Mouse (Mus musculus) heart, embryonic 12.5 days (tissue): ENCODE results near the gene Itga8. TPM values are rescaled to one million over a fixed set of nuclear protein-coding genes. Genes with fewer than 3 reads are reported as not detected.

Experiments
- ATAC-seq: fragments of 200-750 bp; cut with Nextera tagmentation; 2 replicates; pipeline ENCODE4 v1.8.0; 2017; ENCODE audit warnings: moderate TSS enrichment, moderate library complexity; ENCODE audit not compliant: insufficient number of reproducible peaks, low FRiP score
- H3K27ac ChIP-seq: fragments of 300-500 bp; sonication (generic); 2 replicates; pipeline ENCODE4 v1.5.1; 2016; ENCODE audit warnings: mild to moderate bottlenecking, moderate library complexity; ENCODE audit not compliant: poor library complexity, severe bottlenecking
- H3K27me3 ChIP-seq: fragments of 300-500 bp; sonication (generic); replicated peaks from 2 replicates; pipeline ENCODE4 v1.6.1; 2016; ENCODE audit warnings: mild to moderate bottlenecking, moderate library complexity
- H3K36me3 ChIP-seq: fragments of 300-500 bp; sonication (generic); 2 replicates; pipeline ENCODE4 v1.6.1; 2016; ENCODE audit warnings: mild to moderate bottlenecking, moderate library complexity
- H3K4me1 ChIP-seq: fragments of 300-500 bp; sonication (generic); replicated peaks from 2 replicates; pipeline ENCODE4 v1.6.1; 2016; ENCODE audit warnings: mild to moderate bottlenecking
- H3K4me2 ChIP-seq: fragments of 300-500 bp; sonication (generic); 2 replicates; pipeline ENCODE4 v1.6.1; 2016; ENCODE audit warnings: mild to moderate bottlenecking, moderate library complexity
- H3K4me3 ChIP-seq: fragments of 300-500 bp; sonication (generic); 2 replicates; pipeline ENCODE4 v1.5.1; 2016; ENCODE audit warnings: mild to moderate bottlenecking
- H3K9ac ChIP-seq: fragments of 300-500 bp; sonication (generic); 2 replicates; pipeline ENCODE4 v1.6.1; 2016; ENCODE audit warnings: mild to moderate bottlenecking, moderate library complexity
- H3K9me3 ChIP-seq: fragments of 300-500 bp; sonication (generic); replicated peaks from 2 replicates; pipeline ENCODE4 v1.6.1; 2016; ENCODE audit warnings: mild to moderate bottlenecking, moderate library complexity
- WGBS: fragments of 180-500 bp; shearing (Covaris S2); methylation state at CpG from one replicate; pipeline ENCODE4 v1.1.7; 2016; 5-methylcytosine and 5-hydroxymethylcytosine counted together
- polyA plus RNA-seq: library from polyadenylated mRNA; unstranded; fragments of >200 nt; fragmentation: Nextera tagmentation; extraction: Ambion mirVana; gene quantifications from 2 replicates; pipeline ENCODE4 v1.2.1, GENCODE M21; 2016

Itga8 gene
- polyA plus RNA-seq, 1 experiment from 2014 or later, result 11.7 TPM

DNA sequence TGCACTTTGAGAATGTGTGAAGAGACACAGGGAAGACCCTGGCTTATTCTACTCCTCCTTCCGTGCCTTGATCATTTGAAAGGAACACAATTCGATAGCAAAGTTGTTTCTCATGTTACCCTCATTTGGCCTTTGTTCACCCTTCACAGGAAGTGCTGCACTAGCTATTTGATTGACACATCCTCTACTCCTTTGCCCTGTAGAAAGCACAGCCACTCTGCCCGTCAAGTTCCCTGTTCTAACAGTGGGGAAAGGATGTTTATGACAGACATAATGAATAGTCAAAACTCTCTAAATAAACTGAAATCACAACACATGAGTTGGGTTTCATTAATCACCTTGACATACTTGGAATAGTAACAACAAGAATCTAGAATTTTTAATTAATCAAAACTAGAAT, 73.4 kb downstream of the Itga8 start:
- no peak overlapping the region for H3K27ac ChIP-seq
- H3K4me1 ChIP-seq, result peaks cover 12% of the 10 kb centered on the region
- H3K9ac ChIP-seq, result no peak overlapping the region
- H3K4me2 ChIP-seq, result no peak overlapping the region
- no peaks in the 10 kb centered on the region for H3K9me3 ChIP-seq
- no peak for ATAC-seq
- WGBS, result 53% methylated on average over 3 of the region's 3 CpGs
- no peak overlapping the region for H3K4me3 ChIP-seq
- H3K27me3 ChIP-seq, result no peaks in the 10 kb centered on the region
- no peaks in the 10 kb centered on the region for H3K36me3 ChIP-seq

GRCm38 (mm10) chr2:12227243-12227642, 74.5 kb downstream of the Itga8 start:
- no peaks in the 10 kb centered on the region for H3K9me3 ChIP-seq
- 36% methylated on average over 2 of the region's 2 CpGs for WGBS

DNA sequence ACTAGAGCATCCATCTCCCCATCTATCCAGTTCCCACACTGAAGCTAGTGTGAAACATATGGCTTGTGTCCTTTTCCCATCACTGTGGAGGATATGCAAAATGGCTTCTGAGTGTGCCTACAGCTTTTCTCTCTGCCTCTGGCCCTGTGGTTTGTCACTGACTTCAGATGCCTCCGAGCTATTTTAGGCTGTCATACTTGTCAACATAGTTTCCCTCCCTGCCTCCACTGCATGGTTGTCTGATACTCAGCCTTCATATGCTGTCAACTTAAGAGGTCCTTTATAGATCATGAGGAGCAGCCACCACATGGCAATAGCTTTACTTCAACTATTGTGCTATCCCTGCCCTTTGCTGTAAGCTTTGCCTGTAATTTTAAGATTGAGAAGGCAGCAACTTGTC, 75.4 kb downstream of the Itga8 start:
- Histone ChIP-seq H3K4me1 (peaks cover 12% of the 10 kb centered on the region), H3K4me2 (peak overlapping the region; percentile 5; the same call in 1 of the 2 replicates), H3K36me3 (no peaks in the 10 kb centered on the region), H3K9ac (no peak overlapping the region), H3K4me3 (no peak overlapping the region), H3K9me3 (no peaks in the 10 kb centered on the region), H3K27me3 (no peaks in the 10 kb centered on the region), H3K27ac (no peak overlapping the region)
- peak; percentile 45; the same call in 1 of the 2 replicates for ATAC-seq
- 34% methylated on average over 1 of the region's 1 CpGs for WGBS

More at GRCm38 (mm10) chr2:12227243-12227642, 74.5 kb downstream of the Itga8 start:
- Histone ChIP-seq H3K4me1 (peaks cover 12% of the 10 kb centered on the region), H3K36me3 (no peaks in the 10 kb centered on the region), H3K27me3 (no peaks in the 10 kb centered on the region), H3K4me2 (no peak overlapping the region), H3K9ac (no peak overlapping the region), H3K4me3 (no peak overlapping the region), H3K27ac (no peak overlapping the region)
- ATAC-seq, result no peak

GRCm38 (mm10) chr2:12221671-12222070, 80.1 kb downstream of the Itga8 start:
- Histone ChIP-seq H3K9ac (no peak overlapping the region), H3K4me1 (peaks cover 12% of the 10 kb centered on the region), H3K36me3 (no peaks in the 10 kb centered on the region), H3K4me3 (no peak overlapping the region), H3K4me2 (no peak overlapping the region), H3K27me3 (no peaks in the 10 kb centered on the region), H3K27ac (no peak overlapping the region), H3K9me3 (no peaks in the 10 kb centered on the region)
- no peak for ATAC-seq
- WGBS, result 68% methylated on average over 2 of the region's 2 CpGs

DNA sequence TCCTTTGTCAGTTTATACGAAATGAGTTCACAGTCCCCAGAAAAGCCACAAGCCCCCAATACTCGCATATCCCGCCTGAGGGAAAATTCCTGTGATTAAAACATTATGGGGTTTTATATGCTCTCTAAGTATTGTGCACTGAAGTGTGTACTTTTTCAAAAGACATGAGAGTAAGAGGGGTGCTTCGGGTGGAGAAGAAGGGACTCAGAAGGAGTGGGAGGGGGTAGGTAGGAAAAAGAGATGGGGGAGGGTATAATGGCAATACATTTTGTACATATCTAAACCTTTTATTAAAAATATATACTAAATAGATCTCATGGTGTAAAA, 88.3 kb downstream of the Itga8 start:
- WGBS, result 84% methylated on average over 4 of the region's 4 CpGs
- no peak overlapping the region for H3K4me2 ChIP-seq
- ATAC-seq, result no peak
- no peak overlapping the region for H3K4me3 ChIP-seq
- H3K4me1 ChIP-seq, result peaks cover 7% of the 10 kb centered on the region; the same call in 1 of the 2 replicates
- H3K36me3 ChIP-seq, result no peaks in the 10 kb centered on the region
- H3K27me3 ChIP-seq, result no peaks in the 10 kb centered on the region
- no peak overlapping the region for H3K9ac ChIP-seq
- no peaks in the 10 kb centered on the region for H3K9me3 ChIP-seq
- H3K27ac ChIP-seq, result no peak overlapping the region

DNA sequence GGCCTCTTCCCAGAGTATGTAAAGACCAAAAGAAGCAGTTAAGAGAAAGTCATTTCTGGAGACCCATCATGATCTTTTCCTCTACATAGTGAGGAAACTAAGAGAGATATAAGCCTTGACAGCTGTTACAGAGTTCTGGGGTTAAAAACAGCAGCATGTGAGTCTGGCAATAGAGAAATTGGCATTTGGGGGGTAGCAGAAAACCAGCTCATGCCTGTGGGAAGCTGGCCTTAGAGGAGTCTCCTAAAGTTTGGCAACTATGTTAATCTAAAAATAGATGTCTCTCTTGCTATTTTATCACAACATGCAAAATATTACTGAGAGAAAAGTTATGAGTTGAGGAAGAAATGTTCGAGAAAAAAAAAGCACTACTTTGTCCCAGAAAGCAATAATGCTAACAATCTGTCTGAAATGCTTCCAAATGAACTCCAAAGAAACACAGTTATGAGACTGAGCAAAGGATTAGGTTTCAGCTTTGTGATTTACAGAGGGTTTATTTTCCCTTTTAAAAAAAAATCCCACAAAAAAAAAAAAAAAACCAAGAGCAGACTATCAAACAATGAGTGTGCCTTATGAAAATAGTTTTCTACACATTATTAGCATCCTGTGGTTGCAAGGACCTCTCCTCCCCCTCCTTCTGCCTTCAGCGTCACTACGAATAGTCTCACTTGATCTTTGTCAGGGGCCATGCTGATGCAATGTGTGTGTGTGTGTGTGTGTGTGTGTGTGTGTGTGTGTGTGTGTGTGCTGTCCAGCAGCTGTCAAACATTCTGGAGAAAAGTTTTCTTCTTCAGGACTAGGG, 88.9 kb downstream of the Itga8 start:
- Histone ChIP-seq H3K4me2 (no peak overlapping the region), H3K27ac (no peak overlapping the region), H3K9ac (no peak overlapping the region), H3K36me3 (no peaks in the 10 kb centered on the region), H3K9me3 (no peaks in the 10 kb centered on the region), H3K4me1 (peaks cover 7% of the 10 kb centered on the region; the same call in 1 of the 2 replicates), H3K27me3 (no peaks in the 10 kb centered on the region), H3K4me3 (no peak overlapping the region)
- WGBS, result 47% methylated on average over 3 of the region's 3 CpGs
- ATAC-seq, result no peak

- Histone ChIP-seq H3K27me3 (no peaks in the 10 kb centered on the region), H3K9me3 (no peaks in the 10 kb centered on the region), H3K36me3 (0 out of 2 replicates have a peak, but pooled peaks cover 3% of the 10 kb centered on the region), H3K4me3 (no peak overlapping the region), H3K4me2 (no peak overlapping the region), H3K4me1 (peaks cover 10% of the 10 kb centered on the region; the same call in 1 of the 2 replicates), H3K27ac (no peak overlapping the region), H3K9ac (no peak overlapping the region)
- no peak for ATAC-seq
- 69% methylated on average over 6 of the region's 6 CpGs for WGBS
These were observed 93.6 kb downstream of the Itga8 start for GRCm38 (mm10) chr2:12208142-12208541.

- Histone ChIP-seq H3K4me2 (no peak overlapping the region), H3K36me3 (0 out of 2 replicates have a peak, but pooled peaks cover 3% of the 10 kb centered on the region), H3K27me3 (no peaks in the 10 kb centered on the region), H3K4me1 (peaks cover 5% of the 10 kb centered on the region; the same call in 1 of the 2 replicates), H3K9me3 (no peaks in the 10 kb centered on the region), H3K4me3 (no peak overlapping the region), H3K27ac (no peak overlapping the region), H3K9ac (no peak overlapping the region)
- ATAC-seq, result no peak
- 60% methylated on average over 5 of the region's 5 CpGs for WGBS
These were observed 95.4 kb downstream of the Itga8 start for GRCm38 (mm10) chr2:12206353-12206752.

DNA sequence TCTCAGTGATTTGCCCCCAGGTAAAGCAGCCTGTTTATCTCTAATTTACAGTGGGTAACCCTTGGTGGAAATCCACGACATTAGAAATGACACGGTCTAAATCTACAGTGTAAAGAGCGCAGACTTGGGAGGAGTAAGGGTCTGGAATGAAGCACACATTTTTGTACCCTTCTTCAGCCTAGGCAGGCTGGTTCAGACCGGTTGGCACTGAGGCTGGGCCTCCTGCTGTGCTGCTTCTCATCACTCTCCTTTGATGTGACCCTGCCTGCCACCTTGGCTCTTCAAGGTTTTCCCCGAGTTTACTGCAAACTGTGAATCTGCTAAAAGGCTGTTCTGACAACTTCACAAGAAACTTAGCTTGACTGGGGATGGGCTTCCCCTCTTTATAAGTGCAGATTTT, 95.8 kb downstream of the Itga8 start:
- H3K4me2 ChIP-seq, result no peak overlapping the region
- H3K9ac ChIP-seq, result no peak overlapping the region
- no peak for ATAC-seq
- H3K4me3 ChIP-seq, result no peak overlapping the region
- H3K36me3 ChIP-seq, result 0 out of 2 replicates have a peak, but pooled peaks cover 3% of the 10 kb centered on the region
- H3K27me3 ChIP-seq, result no peaks in the 10 kb centered on the region
- 41% methylated on average over 5 of the region's 5 CpGs for WGBS
- no peaks in the 10 kb centered on the region for H3K9me3 ChIP-seq
- H3K4me1 ChIP-seq, result peaks cover 5% of the 10 kb centered on the region; the same call in 1 of the 2 replicates
- no peak overlapping the region for H3K27ac ChIP-seq

GRCm38 (mm10) chr2:12203231-12203630, 98.5 kb downstream of the Itga8 start:
- Histone ChIP-seq H3K9ac (no peak overlapping the region), H3K4me3 (no peak overlapping the region), H3K27me3 (no peaks in the 10 kb centered on the region), H3K27ac (no peak overlapping the region), H3K9me3 (no peaks in the 10 kb centered on the region), H3K4me2 (no peak overlapping the region), H3K36me3 (0 out of 2 replicates have a peak, but pooled peaks cover 3% of the 10 kb centered on the region), H3K4me1 (peaks cover 5% of the 10 kb centered on the region; the same call in 1 of the 2 replicates)
- 85% methylated on average over 10 of the region's 10 CpGs for WGBS
- no peak for ATAC-seq

GRCm38 (mm10) chr2:12198699-12199098, 103.0 kb downstream of the Itga8 start:
- no peak overlapping the region for H3K4me2 ChIP-seq

More at GRCm38 (mm10) chr2:12198699-12199098, 103.0 kb downstream of the Itga8 start:
- no peak overlapping the region for H3K9ac ChIP-seq
- H3K4me1 ChIP-seq, result no peaks in the 10 kb centered on the region
- H3K27ac ChIP-seq, result no peak overlapping the region
- H3K9me3 ChIP-seq, result no peaks in the 10 kb centered on the region
- no peak overlapping the region for H3K4me3 ChIP-seq
- H3K36me3 ChIP-seq, result no peaks in the 10 kb centered on the region
- H3K27me3 ChIP-seq, result no peaks in the 10 kb centered on the region
- 73% methylated on average over 7 of the region's 7 CpGs for WGBS
- no peak for ATAC-seq
